Mouse (Mus musculus): ENCODE results near the gene Zdhhc4.

GRCm38 (mm10) chr5:143309916-143310315 is 19.1 kb downstream of the Zdhhc4 start:
- TF ChIP-seq CTCF (IDR thresholded peaks at IDR 0.05; ENCODE audit: low read depth, low read length) (no peak), POLR2A (IDR thresholded peaks at IDR 0.05; ENCODE audit: borderline replicate concordance, low read depth, low read length) (no peak)
